Mouse (Mus musculus) embryonic facial prominence, embryonic 15.5 days (tissue): ENCODE results near the gene Aldh1l1. TPM values are rescaled to one million over a fixed set of nuclear protein-coding genes. Genes with fewer than 3 reads are reported as not detected.
"Not testable (repeated sequence)": the region's sequence is repeated elsewhere in the genome, so short reads cannot be mapped to it uniquely, and the experiment has no call there.

Experiments used
- ATAC-seq: fragments of 200-750 bp; cut with Nextera tagmentation; 2 replicates; pipeline ENCODE4 v1.8.0; 2017; ENCODE audit warnings: low read depth, moderate TSS enrichment; ENCODE audit not compliant: insufficient number of reproducible peaks, low FRiP score, low TSS enrichment
- H3K27ac ChIP-seq: fragments of 300-500 bp; sonication (generic); replicated peaks from 2 replicates; pipeline ENCODE4 v1.5.1; 2015; ENCODE audit warnings: mild to moderate bottlenecking, inconsistent platforms
- H3K27me3 ChIP-seq: fragments of 300-500 bp; sonication (generic); 2 replicates; pipeline ENCODE4 v1.6.1; 2015; ENCODE audit warnings: inconsistent platforms
- H3K36me3 ChIP-seq: fragments of 300-500 bp; sonication (generic); 2 replicates; pipeline ENCODE4 v1.6.1; 2015; ENCODE audit warnings: mild to moderate bottlenecking, inconsistent platforms
- H3K4me1 ChIP-seq: fragments of 300-500 bp; sonication (generic); 2 replicates; pipeline ENCODE4 v1.6.1; 2015; ENCODE audit warnings: inconsistent platforms
- H3K4me2 ChIP-seq: fragments of 300-500 bp; sonication (generic); replicated peaks from 2 replicates; pipeline ENCODE4 v1.6.1; 2015; ENCODE audit warnings: mild to moderate bottlenecking, inconsistent platforms
- H3K4me3 ChIP-seq: fragments of 300-500 bp; sonication (generic); replicated peaks from 2 replicates; pipeline ENCODE4 v1.5.1; 2015; ENCODE audit warnings: mild to moderate bottlenecking, inconsistent platforms
- H3K9ac ChIP-seq: fragments of 300-500 bp; sonication (generic); 2 replicates; pipeline ENCODE4 v1.6.1; 2015; ENCODE audit warnings: inconsistent platforms
- H3K9me3 ChIP-seq: fragments of 300-500 bp; sonication (generic); replicated peaks from 2 replicates; pipeline ENCODE4 v1.6.1; 2016; ENCODE audit warnings: inconsistent platforms
- WGBS: fragments of 180-500 bp; shearing (Covaris S2); methylation state at CpG from one replicate; pipeline ENCODE4 v1.1.7; 2015; 5-methylcytosine and 5-hydroxymethylcytosine counted together
- polyA plus RNA-seq: library from polyadenylated mRNA; unstranded; fragments of >200 nt; fragmentation: Nextera tagmentation; extraction: Ambion mirVana; gene quantifications from 2 replicates; pipeline ENCODE4 v1.2.1, GENCODE M21; 2015

Gene Aldh1l1
- polyA plus RNA-seq, 1 experiment from 2014 or later = 2.1 TPM

- no peak for ATAC-seq
- Histone ChIP-seq H3K27me3 (no peaks in the 10 kb centered on the region), H3K4me1 (no peaks in the 10 kb centered on the region), H3K4me2 (no peak overlapping the region), H3K9ac (no peak overlapping the region), H3K9me3 (no peaks in the 10 kb centered on the region), H3K4me3 (no peak overlapping the region), H3K36me3 (no peaks in the 10 kb centered on the region), H3K27ac (no peak overlapping the region)
- 76% methylated on average over 5 of the region's 5 CpGs for WGBS
Observed at GRCm38 (mm10) chr6:90623456-90623836, 137.2 kb downstream of the Aldh1l1 start.

DNA sequence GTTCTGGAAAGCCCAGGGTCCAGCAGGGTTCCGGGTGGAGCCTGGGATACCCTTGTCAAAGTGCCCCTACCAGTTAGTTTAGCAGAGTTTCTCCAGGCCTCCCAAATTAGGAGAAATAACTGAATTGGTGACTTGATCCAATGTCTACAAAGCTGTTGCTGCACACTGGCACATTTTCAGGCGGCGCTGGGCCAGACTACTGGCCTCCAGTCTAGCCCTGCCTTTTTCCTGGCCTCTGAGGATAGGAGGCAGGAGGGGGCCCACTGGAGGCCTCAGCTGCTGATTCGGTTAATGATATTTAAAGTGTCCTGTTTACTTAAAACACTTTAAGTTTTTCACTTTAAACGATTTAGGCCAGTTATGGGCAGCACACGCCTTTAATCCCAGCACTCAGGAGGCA is 138.0 kb downstream of the Aldh1l1 start:
- Histone ChIP-seq H3K9me3 (no peaks in the 10 kb centered on the region), H3K36me3 (no peaks in the 10 kb centered on the region), H3K9ac (no peak overlapping the region), H3K4me1 (no peaks in the 10 kb centered on the region), H3K4me3 (no peak overlapping the region), H3K27me3 (no peaks in the 10 kb centered on the region), H3K27ac (no peak overlapping the region), H3K4me2 (no peak overlapping the region)
- no peak for ATAC-seq
- 78% methylated on average over 6 of the region's 6 CpGs for WGBS

GRCm38 (mm10) chr6:90624733-90625132 is 138.5 kb downstream of the Aldh1l1 start:
- no peaks in the 10 kb centered on the region for H3K36me3 ChIP-seq
- no peaks in the 10 kb centered on the region for H3K9me3 ChIP-seq
- 75% methylated on average over 11 of the region's 11 CpGs for WGBS
- no peak overlapping the region for H3K4me3 ChIP-seq
- no peak overlapping the region for H3K9ac ChIP-seq
- no peak overlapping the region for H3K4me2 ChIP-seq
- H3K27me3 ChIP-seq = no peaks in the 10 kb centered on the region
- no peak overlapping the region for H3K27ac ChIP-seq
- ATAC-seq = no peak
- H3K4me1 ChIP-seq = no peaks in the 10 kb centered on the region

- ATAC-seq = no peak
- no peaks in the 10 kb centered on the region for H3K27me3 ChIP-seq
- no peak overlapping the region for H3K4me2 ChIP-seq
- no peaks in the 10 kb centered on the region for H3K4me1 ChIP-seq
- H3K9ac ChIP-seq = no peak overlapping the region
- no peak overlapping the region for H3K4me3 ChIP-seq
- no peaks in the 10 kb centered on the region for H3K36me3 ChIP-seq
- no peak overlapping the region for H3K27ac ChIP-seq
- WGBS = 73% methylated on average over 7 of the region's 7 CpGs
- H3K9me3 ChIP-seq = no peaks in the 10 kb centered on the region
Observed at GRCm38 (mm10) chr6:90625207-90625994, 139.2 kb downstream of the Aldh1l1 start.

DNA sequence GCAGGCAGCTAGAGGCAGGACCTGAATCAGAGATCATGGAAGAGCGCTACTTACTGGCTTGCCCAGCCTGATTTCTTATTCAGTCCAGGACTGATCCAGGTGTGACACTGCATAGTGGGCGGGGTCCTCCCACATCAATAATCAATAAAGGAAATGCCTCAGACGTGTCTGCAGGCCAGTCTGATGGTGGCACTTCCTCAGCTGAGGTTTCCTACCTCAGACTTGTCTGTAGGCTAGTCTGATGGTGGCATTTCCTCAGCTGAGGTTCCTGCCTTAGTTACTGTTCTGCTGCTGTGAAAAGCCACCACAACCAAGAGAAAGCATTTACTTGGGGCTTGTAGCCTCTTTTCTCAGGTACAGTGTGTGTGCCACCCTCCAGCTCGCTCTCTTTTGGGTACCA is 141.3 kb downstream of the Aldh1l1 start:
- 79% methylated on average over 4 of the region's 4 CpGs for WGBS
- no peak for ATAC-seq
- Histone ChIP-seq H3K4me3 (no peak overlapping the region), H3K4me1 (no peaks in the 10 kb centered on the region), H3K9ac (no peak overlapping the region), H3K9me3 (no peaks in the 10 kb centered on the region), H3K27ac (no peak overlapping the region), H3K4me2 (no peak overlapping the region), H3K36me3 (no peaks in the 10 kb centered on the region), H3K27me3 (no peaks in the 10 kb centered on the region)

- no peaks in the 10 kb centered on the region for H3K4me1 ChIP-seq
- no peak overlapping the region for H3K9ac ChIP-seq
- no peak overlapping the region for H3K4me2 ChIP-seq
- no peaks in the 10 kb centered on the region for H3K36me3 ChIP-seq
- no peaks in the 10 kb centered on the region for H3K27me3 ChIP-seq
- no peak overlapping the region for H3K4me3 ChIP-seq
- no peak for ATAC-seq
- H3K9me3 ChIP-seq = no peaks in the 10 kb centered on the region
- H3K27ac ChIP-seq = no peak overlapping the region
- WGBS = 72% methylated on average over 6 of the region's 6 CpGs
Observed at GRCm38 (mm10) chr6:90629506-90629905, 143.3 kb downstream of the Aldh1l1 start.

GRCm38 (mm10) chr6:90630427-90630826 is 144.2 kb downstream of the Aldh1l1 start:
- ATAC-seq = no peak
- Histone ChIP-seq H3K4me2 (no peak overlapping the region), H3K27ac (no peak overlapping the region), H3K27me3 (no peaks in the 10 kb centered on the region), H3K9me3 (no peaks in the 10 kb centered on the region), H3K4me3 (no peak overlapping the region), H3K4me1 (no peaks in the 10 kb centered on the region), H3K9ac (no peak overlapping the region), H3K36me3 (no peaks in the 10 kb centered on the region)
- 89% methylated on average over 7 of the region's 7 CpGs for WGBS

DNA sequence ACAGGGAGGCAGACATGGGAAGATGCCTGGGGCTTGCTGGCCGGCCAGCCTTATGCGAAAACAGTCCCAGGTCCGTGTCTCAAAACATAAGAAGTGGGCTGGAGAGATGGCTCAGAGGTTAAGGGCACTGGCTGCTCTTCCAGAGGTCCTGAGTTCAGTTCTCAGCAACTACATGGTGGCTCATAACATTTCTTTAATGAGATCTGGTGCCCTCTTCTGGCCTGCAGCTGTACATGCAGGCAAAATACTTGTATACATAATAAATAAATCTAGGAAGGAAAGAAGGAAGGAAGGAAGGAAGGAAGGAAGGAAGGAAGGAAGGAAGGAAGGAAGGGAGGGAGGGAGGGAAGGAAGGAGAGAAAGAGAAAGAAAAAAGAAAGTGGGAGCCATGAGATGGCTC is 146.3 kb downstream of the Aldh1l1 start:
- WGBS = 80% methylated on average over 3 of the region's 3 CpGs
- not testable (repeated sequence) for H3K4me2 ChIP-seq, H3K27me3 ChIP-seq, ATAC-seq, H3K4me1 ChIP-seq, H3K4me3 ChIP-seq, H3K27ac ChIP-seq, H3K9me3 ChIP-seq, H3K36me3 ChIP-seq, H3K9ac ChIP-seq

- Histone ChIP-seq H3K4me2 (no peak overlapping the region), H3K4me3 (no peak overlapping the region), H3K9me3 (no peaks in the 10 kb centered on the region), H3K36me3 (no peaks in the 10 kb centered on the region), H3K4me1 (no peaks in the 10 kb centered on the region), H3K27me3 (no peaks in the 10 kb centered on the region), H3K9ac (no peak overlapping the region), H3K27ac (no peak overlapping the region)
- no peak for ATAC-seq
- 46% methylated on average over 4 of the region's 4 CpGs for WGBS
Observed at GRCm38 (mm10) chr6:90635081-90635480, 148.9 kb downstream of the Aldh1l1 start.

DNA sequence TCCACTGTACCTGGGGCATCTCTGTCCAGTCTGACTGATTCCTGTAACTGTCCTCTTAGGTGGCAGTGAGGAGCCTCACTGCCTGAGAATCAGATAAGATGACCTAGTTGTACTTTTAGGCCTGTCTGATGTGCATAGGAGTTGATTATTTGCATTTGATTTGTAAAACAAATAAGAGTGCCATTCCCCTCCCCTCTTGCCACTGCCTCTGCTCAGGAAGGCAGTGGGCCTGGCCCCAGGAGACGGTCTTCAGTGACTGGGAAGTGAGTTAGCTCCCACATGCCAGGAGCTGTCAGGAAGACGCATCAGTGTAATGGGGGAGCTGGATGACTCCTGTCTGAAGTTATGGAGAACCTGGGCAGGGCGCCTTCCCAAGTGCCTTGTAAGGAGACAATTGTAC is 149.4 kb downstream of the Aldh1l1 start:
- Histone ChIP-seq H3K27ac (no peak overlapping the region), H3K4me3 (no peak overlapping the region), H3K9me3 (no peaks in the 10 kb centered on the region), H3K4me1 (no peaks in the 10 kb centered on the region), H3K9ac (no peak overlapping the region), H3K4me2 (no peak overlapping the region), H3K27me3 (no peaks in the 10 kb centered on the region), H3K36me3 (no peaks in the 10 kb centered on the region)
- WGBS = 73% methylated on average over 3 of the region's 3 CpGs
- no peak for ATAC-seq

DNA sequence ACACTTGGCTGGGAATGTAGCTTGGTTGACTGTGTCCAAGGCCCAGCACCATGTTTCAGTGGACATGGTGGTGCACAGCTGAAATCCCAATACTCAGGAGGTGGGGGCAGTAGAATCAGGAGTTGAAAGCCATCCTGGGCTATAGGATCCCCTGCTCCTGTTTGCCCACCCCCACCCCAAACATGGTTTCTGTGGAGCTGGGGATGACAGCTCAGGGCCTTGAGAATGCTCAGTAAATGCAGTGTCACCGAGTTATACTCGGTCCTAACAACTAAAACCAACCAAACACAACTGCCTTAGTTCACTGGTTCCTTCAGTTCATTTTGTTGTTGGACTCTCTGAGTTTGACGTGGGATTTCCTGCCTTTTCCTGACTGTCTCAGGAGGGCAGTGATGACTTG is 156.8 kb downstream of the Aldh1l1 start:
- H3K4me1 ChIP-seq = no peaks in the 10 kb centered on the region
- no peak overlapping the region for H3K27ac ChIP-seq
- H3K9ac ChIP-seq = no peak overlapping the region
- H3K4me3 ChIP-seq = no peak overlapping the region
- H3K36me3 ChIP-seq = no peaks in the 10 kb centered on the region
- 80% methylated on average over 3 of the region's 3 CpGs for WGBS
- no peak for ATAC-seq
- H3K9me3 ChIP-seq = no peaks in the 10 kb centered on the region
- H3K27me3 ChIP-seq = no peaks in the 10 kb centered on the region
- H3K4me2 ChIP-seq = no peak overlapping the region

GRCm38 (mm10) chr6:90644965-90645364 is 158.7 kb downstream of the Aldh1l1 start:
- Histone ChIP-seq H3K4me3 (no peak overlapping the region), H3K4me2 (no peak overlapping the region), H3K36me3 (no peaks in the 10 kb centered on the region), H3K9me3 (no peaks in the 10 kb centered on the region), H3K9ac (no peak overlapping the region), H3K27ac (no peak overlapping the region), H3K27me3 (no peaks in the 10 kb centered on the region), H3K4me1 (no peaks in the 10 kb centered on the region)
- 70% methylated on average over 4 of the region's 4 CpGs for WGBS
- no peak for ATAC-seq
